Mouse (Mus musculus): ENCODE data around the gene Il12rb1. TPM values are rescaled to one million over a fixed set of nuclear protein-coding genes. Genes with fewer than 3 reads are reported as not detected.
A peak's percentile ranks its signal among the peaks of the same experiment; 100 is the strongest.

Gene Il12rb1
- polyA plus RNA-seq, 1 experiment from 2014 or later = 0.23 TPM

DNA sequence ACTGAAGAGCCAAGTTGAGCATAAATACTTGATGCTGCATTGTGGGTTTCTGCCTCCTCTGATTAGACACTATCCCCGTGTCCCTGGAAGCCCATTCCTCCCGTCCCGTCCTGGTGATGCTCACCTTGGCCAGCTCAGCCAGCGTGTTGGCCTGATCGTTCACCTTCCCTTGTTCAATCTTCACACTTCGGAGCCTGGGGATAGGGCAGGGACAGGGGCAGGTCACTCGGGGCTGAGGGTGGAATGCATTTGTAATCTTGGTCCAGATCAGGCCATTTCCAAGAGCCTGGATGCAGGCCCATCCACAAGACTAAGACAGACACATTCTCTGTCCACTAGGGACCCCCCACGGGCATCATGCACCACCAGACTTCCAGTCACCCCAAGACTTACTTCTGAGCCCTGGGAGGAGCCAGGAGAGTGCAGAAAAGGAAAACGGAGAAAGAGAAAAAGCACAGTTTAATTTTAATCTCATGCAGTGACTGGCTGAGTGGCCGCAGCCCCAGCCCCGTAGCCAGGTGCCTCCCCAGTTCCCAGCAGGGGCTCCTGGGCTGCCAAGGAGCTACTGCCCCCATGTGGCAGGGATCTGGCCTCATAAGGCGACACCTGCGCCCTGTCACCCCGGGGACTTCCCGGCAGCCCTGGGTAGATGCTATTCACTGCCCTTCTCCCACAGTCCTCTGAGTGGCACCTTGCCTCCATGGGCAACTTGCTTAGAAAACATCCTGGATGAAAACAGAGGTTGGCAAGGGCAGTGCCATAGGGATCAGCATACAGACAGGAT is 38.3 kb downstream of the Il12rb1 start:
- H3K27me3 ChIP-seq (ENCODE audit: control insufficient read depth, insufficient read depth, low read length) = no peaks in the 10 kb centered on the region
- no peak overlapping the region for H3K4me3 ChIP-seq (replicated peaks; ENCODE audit: low read length)
- 52% methylated on average over 15 of the region's 15 CpGs for WGBS
- H3K9me3 ChIP-seq (replicated peaks; ENCODE audit: control insufficient read depth, low read length) = no peaks in the 10 kb centered on the region
- no peaks in the 10 kb centered on the region for H3K36me3 ChIP-seq (ENCODE audit: control insufficient read depth, insufficient read depth, low read length)
- peaks cover 5% of the 10 kb centered on the region; the same call in 1 of the 2 replicates for H3K4me1 ChIP-seq (ENCODE audit: control insufficient read depth, insufficient read depth, low read length)
- no peak overlapping the region for H3K27ac ChIP-seq (ENCODE audit: low read length)
- ATAC-seq (ENCODE audit: insufficient read depth, low FRiP score) = no peak
- no peak overlapping the region for H3K9ac ChIP-seq (ENCODE audit: low read length)
- H3K4me2 ChIP-seq (ENCODE audit: low read depth, low read length) = no peak overlapping the region

GRCm38 (mm10) chr8:70849333-70849990 is 41.2 kb downstream of the Il12rb1 start:
- Histone ChIP-seq H3K36me3 (ENCODE audit: control insufficient read depth, insufficient read depth, low read length) (no peaks in the 10 kb centered on the region), H3K4me2 (ENCODE audit: low read depth, low read length) (no peak overlapping the region), H3K9me3 (replicated peaks; ENCODE audit: control insufficient read depth, low read length) (no peaks in the 10 kb centered on the region), H3K27ac (ENCODE audit: low read length) (no peak overlapping the region), H3K4me1 (ENCODE audit: control insufficient read depth, insufficient read depth, low read length) (peaks cover under 1% of the 10 kb centered on the region; the same call in 1 of the 2 replicates), H3K9ac (ENCODE audit: low read length) (no peak overlapping the region), H3K27me3 (ENCODE audit: control insufficient read depth, insufficient read depth, low read length) (no peaks in the 10 kb centered on the region), H3K4me3 (replicated peaks; ENCODE audit: low read length) (no peak overlapping the region)
- no peak for ATAC-seq (ENCODE audit: insufficient read depth, low FRiP score)
- WGBS = 75% methylated on average over 3 of the region's 3 CpGs

GRCm38 (mm10) chr8:70850132-70850845 is 42.0 kb downstream of the Il12rb1 start:
- H3K4me3 ChIP-seq (replicated peaks; ENCODE audit: low read length) = no peak overlapping the region
- no peak for ATAC-seq (ENCODE audit: insufficient read depth, low FRiP score)
- no peak overlapping the region for H3K27ac ChIP-seq (ENCODE audit: low read length)
- no peaks in the 10 kb centered on the region for H3K36me3 ChIP-seq (ENCODE audit: control insufficient read depth, insufficient read depth, low read length)
- no peaks in the 10 kb centered on the region for H3K9me3 ChIP-seq (replicated peaks; ENCODE audit: control insufficient read depth, low read length)
- H3K27me3 ChIP-seq (ENCODE audit: control insufficient read depth, insufficient read depth, low read length) = no peaks in the 10 kb centered on the region
- H3K4me2 ChIP-seq (ENCODE audit: low read depth, low read length) = no peak overlapping the region
- 73% methylated on average over 7 of the region's 7 CpGs for WGBS
- H3K9ac ChIP-seq (ENCODE audit: low read length) = no peak overlapping the region
- no peaks in the 10 kb centered on the region for H3K4me1 ChIP-seq (ENCODE audit: control insufficient read depth, insufficient read depth, low read length)

DNA sequence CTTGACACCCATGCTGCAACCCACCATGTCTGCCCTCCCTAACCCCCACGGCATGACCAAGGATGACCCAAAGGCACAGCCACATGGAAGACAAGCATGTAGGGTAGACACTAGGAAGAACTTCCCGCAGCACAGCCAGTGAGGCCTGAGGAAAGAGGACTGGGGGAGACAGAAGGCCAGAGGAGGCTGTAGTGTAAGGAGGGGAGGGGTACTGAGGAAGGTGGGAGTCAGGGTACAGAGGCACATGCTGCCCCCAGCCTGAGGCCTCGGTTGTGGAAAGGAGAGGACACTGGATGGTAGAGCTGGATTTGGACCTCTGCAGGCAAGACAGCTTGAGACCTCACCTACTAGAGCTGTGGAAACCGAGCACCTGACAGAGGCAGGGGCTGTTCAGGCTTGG is 42.7 kb downstream of the Il12rb1 start:
- Histone ChIP-seq H3K9ac (ENCODE audit: low read length) (no peak overlapping the region), H3K4me3 (replicated peaks; ENCODE audit: low read length) (no peak overlapping the region), H3K4me2 (ENCODE audit: low read depth, low read length) (no peak overlapping the region), H3K4me1 (ENCODE audit: control insufficient read depth, insufficient read depth, low read length) (no peaks in the 10 kb centered on the region), H3K27me3 (ENCODE audit: control insufficient read depth, insufficient read depth, low read length) (no peaks in the 10 kb centered on the region), H3K36me3 (ENCODE audit: control insufficient read depth, insufficient read depth, low read length) (no peaks in the 10 kb centered on the region), H3K27ac (ENCODE audit: low read length) (no peak overlapping the region), H3K9me3 (replicated peaks; ENCODE audit: control insufficient read depth, low read length) (no peaks in the 10 kb centered on the region)
- ATAC-seq (ENCODE audit: insufficient read depth, low FRiP score) = no peak
- WGBS = 79% methylated on average over 4 of the region's 4 CpGs

DNA sequence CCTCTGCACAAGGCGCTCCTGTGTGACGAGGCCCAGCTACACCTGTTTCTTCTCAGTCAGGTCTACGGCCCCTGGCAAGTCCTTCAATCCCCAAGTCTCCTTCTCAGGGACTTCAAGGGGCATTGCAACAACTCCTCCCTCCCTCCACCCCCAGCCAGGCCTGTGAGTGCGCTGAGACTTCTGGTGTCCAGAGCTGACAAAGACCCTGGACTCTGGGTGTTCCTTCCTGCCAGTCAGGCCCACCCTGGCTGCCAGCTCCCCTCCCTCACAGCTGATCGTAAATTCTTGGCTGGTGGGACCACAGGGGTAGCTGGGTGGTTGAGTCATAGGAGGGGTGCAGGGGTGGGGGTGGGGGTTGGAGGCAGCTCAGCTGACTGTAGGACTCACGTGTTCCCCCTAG is 43.6 kb downstream of the Il12rb1 start:
- Histone ChIP-seq H3K27ac (ENCODE audit: low read length) (no peak overlapping the region), H3K27me3 (ENCODE audit: control insufficient read depth, insufficient read depth, low read length) (no peaks in the 10 kb centered on the region), H3K4me2 (ENCODE audit: low read depth, low read length) (no peak overlapping the region), H3K36me3 (ENCODE audit: control insufficient read depth, insufficient read depth, low read length) (no peaks in the 10 kb centered on the region), H3K4me3 (replicated peaks; ENCODE audit: low read length) (no peak overlapping the region), H3K9ac (ENCODE audit: low read length) (peak overlapping the region; percentile 48; the same call in 1 of the 2 replicates), H3K9me3 (replicated peaks; ENCODE audit: control insufficient read depth, low read length) (no peaks in the 10 kb centered on the region), H3K4me1 (ENCODE audit: control insufficient read depth, insufficient read depth, low read length) (peaks cover 4% of the 10 kb centered on the region)
- WGBS = 45% methylated on average over 6 of the region's 6 CpGs
- ATAC-seq (ENCODE audit: insufficient read depth, low FRiP score) = no peak

- WGBS = 90% methylated on average over 41 of the region's 41 CpGs
Measured at GRCm38 (mm10) chr8:70852595-70853231, 44.5 kb downstream of the Il12rb1 start.

DNA sequence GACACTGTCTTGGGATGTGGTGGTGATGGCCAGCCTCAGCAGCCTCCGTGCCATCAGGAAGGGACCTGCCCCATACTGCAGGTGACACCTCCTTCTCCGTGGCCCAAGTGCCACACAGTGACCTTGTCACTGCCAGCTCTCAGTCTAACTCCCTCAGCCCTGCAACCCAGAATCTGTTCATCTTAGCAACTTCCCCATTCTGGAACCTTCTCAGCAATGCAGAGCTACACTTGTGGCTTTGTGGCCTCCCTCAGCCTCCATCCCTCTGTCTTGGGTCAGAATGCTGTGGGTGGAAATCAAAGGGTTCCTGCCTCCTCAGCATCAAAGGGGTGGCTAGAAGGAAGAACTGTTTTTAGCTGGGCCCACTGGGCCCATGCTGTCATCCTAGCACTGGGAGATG is 45.6 kb downstream of the Il12rb1 start:
- H3K4me3 ChIP-seq (replicated peaks; ENCODE audit: low read length) = no peak overlapping the region
- 84% methylated on average over 2 of the region's 2 CpGs for WGBS
- peaks cover 13% of the 10 kb centered on the region for H3K4me1 ChIP-seq (ENCODE audit: control insufficient read depth, insufficient read depth, low read length)
- no peaks in the 10 kb centered on the region for H3K36me3 ChIP-seq (ENCODE audit: control insufficient read depth, insufficient read depth, low read length)
- H3K9me3 ChIP-seq (replicated peaks; ENCODE audit: control insufficient read depth, low read length) = no peaks in the 10 kb centered on the region
- H3K27me3 ChIP-seq (ENCODE audit: control insufficient read depth, insufficient read depth, low read length) = no peaks in the 10 kb centered on the region
- H3K27ac ChIP-seq (ENCODE audit: low read length) = no peak overlapping the region
- ATAC-seq (ENCODE audit: insufficient read depth, low FRiP score) = no peak
- no peak overlapping the region for H3K4me2 ChIP-seq (ENCODE audit: low read depth, low read length)
- no peak overlapping the region for H3K9ac ChIP-seq (ENCODE audit: low read length)

More at GRCm38 (mm10) chr8:70852595-70853231, 44.5 kb downstream of the Il12rb1 start:
- Histone ChIP-seq H3K9ac (ENCODE audit: low read length) (no peak overlapping the region), H3K9me3 (replicated peaks; ENCODE audit: control insufficient read depth, low read length) (no peaks in the 10 kb centered on the region), H3K27ac (ENCODE audit: low read length) (no peak overlapping the region), H3K4me1 (ENCODE audit: control insufficient read depth, insufficient read depth, low read length) (peaks cover 13% of the 10 kb centered on the region), H3K4me3 (replicated peaks; ENCODE audit: low read length) (no peak overlapping the region), H3K36me3 (ENCODE audit: control insufficient read depth, insufficient read depth, low read length) (no peaks in the 10 kb centered on the region), H3K4me2 (ENCODE audit: low read depth, low read length) (no peak overlapping the region), H3K27me3 (ENCODE audit: control insufficient read depth, insufficient read depth, low read length) (no peaks in the 10 kb centered on the region)
- no peak for ATAC-seq (ENCODE audit: insufficient read depth, low FRiP score)

DNA sequence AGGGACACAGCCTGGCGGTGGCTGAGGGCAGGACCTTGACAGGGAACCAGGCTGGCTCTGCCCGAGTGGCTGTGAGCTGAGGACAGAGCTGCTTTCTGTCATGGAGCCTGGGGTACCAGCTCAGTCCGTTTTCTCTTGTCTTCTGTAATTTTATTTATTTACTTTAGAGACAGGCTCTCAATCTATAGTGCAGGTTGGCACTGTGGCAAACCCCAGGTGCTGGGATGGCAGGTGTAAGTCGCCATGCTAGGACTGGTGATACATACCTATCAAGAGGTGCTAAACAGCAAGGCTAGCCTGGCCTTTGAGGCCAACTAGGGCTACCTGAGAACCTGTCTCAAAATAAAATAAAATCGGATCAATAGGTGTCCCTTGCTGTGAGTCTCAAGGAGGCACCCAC is 47.8 kb downstream of the Il12rb1 start:
- no peak overlapping the region for H3K4me3 ChIP-seq (replicated peaks; ENCODE audit: low read length)
- no peaks in the 10 kb centered on the region for H3K9me3 ChIP-seq (replicated peaks; ENCODE audit: control insufficient read depth, low read length)
- H3K27me3 ChIP-seq (ENCODE audit: control insufficient read depth, insufficient read depth, low read length) = no peaks in the 10 kb centered on the region
- 61% methylated on average over 5 of the region's 5 CpGs for WGBS
- ATAC-seq (ENCODE audit: insufficient read depth, low FRiP score) = no peak
- H3K9ac ChIP-seq (ENCODE audit: low read length) = no peak overlapping the region
- H3K27ac ChIP-seq (ENCODE audit: low read length) = no peak overlapping the region
- H3K4me1 ChIP-seq (ENCODE audit: control insufficient read depth, insufficient read depth, low read length) = peaks cover 13% of the 10 kb centered on the region
- no peak overlapping the region for H3K4me2 ChIP-seq (ENCODE audit: low read depth, low read length)
- H3K36me3 ChIP-seq (ENCODE audit: control insufficient read depth, insufficient read depth, low read length) = no peaks in the 10 kb centered on the region

All from stomach, embryonic 16.5 days (tissue).